Mouse (Mus musculus) adrenal gland, adult 18-20 months (tissue): Measurements from ENCODE around the gene Kcnip1. TPM values are rescaled to one million over a fixed set of nuclear protein-coding genes. Genes with fewer than 3 reads are reported as not detected.

Experiments used
- DNase-seq, 2 experiments: peaks; one replicate each; pipeline ENCODE4 v3.0.0; 2021 to 2022; ENCODE audit warnings: low spot score in 2 of 2
- total RNA-seq, 2 experiments: library from RNA; stranded (reverse); gene quantifications; 1 replicate in 1 of 2; 2 replicates in 1 of 2; pipeline ENCODE4 v1.2.3; 2021

The Kcnip1 gene
- total RNA-seq, 2 experiments from 2014 or later: 1.9 to 4.9 TPM

GRCm38 (mm10) chr11:33701236-33701957 is 291.6 kb downstream of the Kcnip1 start:
- no peak for DNase-seq

DNA sequence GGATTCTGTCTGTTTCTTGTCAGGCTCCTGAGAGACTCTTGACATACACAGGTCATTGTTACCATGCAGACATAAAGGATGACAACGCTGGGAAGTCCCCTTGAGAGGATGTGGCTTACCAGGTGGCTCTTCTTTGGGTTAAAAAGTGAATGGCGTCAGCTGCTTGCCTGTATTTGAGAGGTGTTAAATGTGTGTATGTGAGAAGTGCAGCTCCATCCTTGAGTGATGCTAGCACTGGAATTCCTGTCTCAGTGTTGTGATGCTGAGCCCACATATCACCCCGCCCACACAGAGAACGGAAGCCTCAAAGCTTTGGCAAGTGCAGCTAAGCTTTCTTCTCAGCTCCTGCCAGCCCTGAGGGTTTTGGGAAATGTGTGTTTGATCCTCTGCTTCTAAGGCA is 292.2 kb downstream of the Kcnip1 start:
- no peak for DNase-seq

DNA sequence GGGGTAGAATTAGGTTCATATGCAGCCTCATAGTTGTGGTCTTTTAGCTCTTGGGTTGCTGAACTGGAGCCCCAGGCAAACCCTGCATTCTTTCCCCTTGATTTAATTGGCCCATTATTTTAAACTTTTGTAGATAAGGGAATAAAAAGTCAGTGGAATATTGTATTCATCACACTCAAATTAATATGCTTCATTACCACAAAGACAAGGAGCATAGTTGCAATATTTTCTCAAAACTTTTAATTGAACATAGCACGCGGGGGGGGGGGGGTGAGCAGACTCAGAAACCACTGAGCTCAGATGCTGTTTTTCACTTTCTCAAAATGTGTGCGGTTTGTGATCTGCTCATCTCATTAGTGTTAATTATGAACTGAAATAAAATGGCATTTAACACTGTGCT is 302.8 kb downstream of the Kcnip1 start:
- no peak for DNase-seq

- DNase-seq: no peak
These were observed 307.0 kb downstream of the Kcnip1 start for GRCm38 (mm10) chr11:33685904-33686303.

GRCm38 (mm10) chr11:33680151-33680550 is 312.8 kb downstream of the Kcnip1 start:
- peak; percentile 24 to 40 for DNase-seq

DNA sequence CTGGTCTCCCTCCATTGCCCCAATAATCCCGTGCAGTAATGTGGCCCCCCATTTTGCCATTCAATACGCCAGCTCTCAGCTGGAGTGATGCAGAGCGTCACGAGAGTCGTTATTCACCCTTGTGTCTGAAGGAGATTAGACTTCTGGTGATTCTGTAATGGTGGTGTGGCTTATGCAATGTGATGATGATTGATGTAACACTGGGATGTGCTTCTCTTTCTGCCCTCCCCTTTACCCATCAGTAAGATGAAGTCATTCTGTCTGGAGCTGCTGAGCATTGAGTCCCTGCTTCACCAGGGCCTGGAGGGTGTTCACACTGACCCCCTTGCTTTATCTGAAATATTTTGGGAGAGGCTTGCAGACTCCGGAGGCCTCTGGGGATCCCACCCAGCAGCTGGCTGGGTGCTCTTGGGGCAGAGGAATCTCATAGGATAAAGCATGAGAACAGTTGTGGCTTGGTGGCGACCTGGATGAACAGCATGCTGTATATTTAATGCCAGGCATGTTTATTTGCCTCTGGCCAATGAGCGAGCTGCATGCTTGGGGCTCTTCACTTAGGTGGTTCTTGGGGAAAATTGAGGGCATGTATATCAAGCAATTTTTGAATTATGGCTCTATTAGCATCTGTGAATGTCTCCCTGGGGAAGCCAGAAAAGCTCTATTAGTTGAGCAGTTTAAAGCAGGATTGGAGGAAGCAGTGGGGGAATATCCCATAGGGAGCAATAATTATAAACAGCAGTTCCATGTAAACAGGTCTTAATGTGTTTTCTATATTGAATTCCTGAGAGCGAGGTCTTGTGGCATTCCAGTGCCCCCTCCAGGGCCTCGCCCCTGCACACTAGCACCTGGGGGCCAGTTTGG is 322.6 kb downstream of the Kcnip1 start:
- no peak for DNase-seq

GRCm38 (mm10) chr11:33668376-33668775 is 324.6 kb downstream of the Kcnip1 start:
- DNase-seq: no peak

DNA sequence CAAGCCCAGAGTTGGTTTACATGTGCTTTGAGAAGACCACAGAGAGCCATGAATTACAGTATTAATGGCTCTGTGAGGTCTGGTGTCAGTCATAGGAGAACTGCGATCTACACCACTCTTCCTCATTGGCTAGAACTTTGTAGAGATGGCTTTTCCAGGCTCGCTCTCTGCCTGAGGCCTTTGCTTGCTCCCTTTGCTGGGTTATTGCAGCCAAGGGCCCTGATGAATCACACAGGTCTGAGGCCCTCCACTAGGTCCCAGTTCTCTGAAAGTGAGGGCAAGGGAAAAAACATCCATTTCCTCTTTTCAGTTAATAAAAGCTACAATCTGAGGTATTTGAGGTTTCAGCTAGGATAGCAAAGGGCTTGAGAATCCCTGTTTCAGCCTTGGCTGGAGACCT is 329.4 kb downstream of the Kcnip1 start:
- no peak for DNase-seq

- no peak for DNase-seq
These were observed 332.7 kb downstream of the Kcnip1 start for GRCm38 (mm10) chr11:33660016-33660913.

- no peak for DNase-seq
These were observed 336.9 kb downstream of the Kcnip1 start for GRCm38 (mm10) chr11:33655861-33656593.

GRCm38 (mm10) chr11:33655221-33655620 is 337.7 kb downstream of the Kcnip1 start:
- DNase-seq: no peak

- DNase-seq: no peak
These were observed 338.5 kb downstream of the Kcnip1 start for GRCm38 (mm10) chr11:33654485-33654884.

DNA sequence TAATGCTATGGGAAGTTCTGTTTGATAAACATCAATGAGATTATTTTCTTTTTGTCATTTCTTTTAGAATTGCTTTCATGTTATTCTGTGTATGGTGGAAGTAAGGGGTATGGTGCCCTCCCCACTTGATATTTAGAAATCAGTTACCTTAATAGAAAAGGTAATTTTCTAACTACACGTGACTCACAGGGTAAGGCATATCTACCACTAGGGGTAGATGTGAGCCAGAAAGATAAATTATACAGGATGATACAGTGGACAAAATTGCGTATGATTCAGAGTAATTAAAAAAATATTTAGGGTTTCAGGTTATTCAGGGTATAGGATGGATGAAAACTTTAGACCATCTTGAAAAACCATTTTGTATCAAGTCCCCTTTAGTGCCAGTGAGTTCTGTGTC is 343.6 kb downstream of the Kcnip1 start:
- no peak for DNase-seq

DNA sequence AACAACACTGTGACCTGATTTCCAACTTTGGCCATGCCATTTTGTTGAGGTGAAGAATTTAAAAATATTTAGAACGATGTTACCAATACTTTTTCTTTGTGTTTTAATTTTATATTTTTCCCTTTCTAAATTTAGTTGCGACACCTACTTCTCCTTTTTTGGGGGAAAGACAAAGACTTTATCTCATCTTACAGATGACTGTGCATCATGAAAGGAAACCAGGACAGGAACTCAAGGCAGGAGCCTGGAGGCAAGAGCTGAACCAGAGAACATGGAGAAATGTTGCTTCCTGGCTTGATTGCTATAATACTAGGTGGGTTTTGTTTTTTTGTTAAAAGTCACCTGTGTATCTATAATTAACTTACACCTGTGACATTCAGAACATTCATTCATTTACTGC is 355.8 kb downstream of the Kcnip1 start:
- no peak for DNase-seq

DNA sequence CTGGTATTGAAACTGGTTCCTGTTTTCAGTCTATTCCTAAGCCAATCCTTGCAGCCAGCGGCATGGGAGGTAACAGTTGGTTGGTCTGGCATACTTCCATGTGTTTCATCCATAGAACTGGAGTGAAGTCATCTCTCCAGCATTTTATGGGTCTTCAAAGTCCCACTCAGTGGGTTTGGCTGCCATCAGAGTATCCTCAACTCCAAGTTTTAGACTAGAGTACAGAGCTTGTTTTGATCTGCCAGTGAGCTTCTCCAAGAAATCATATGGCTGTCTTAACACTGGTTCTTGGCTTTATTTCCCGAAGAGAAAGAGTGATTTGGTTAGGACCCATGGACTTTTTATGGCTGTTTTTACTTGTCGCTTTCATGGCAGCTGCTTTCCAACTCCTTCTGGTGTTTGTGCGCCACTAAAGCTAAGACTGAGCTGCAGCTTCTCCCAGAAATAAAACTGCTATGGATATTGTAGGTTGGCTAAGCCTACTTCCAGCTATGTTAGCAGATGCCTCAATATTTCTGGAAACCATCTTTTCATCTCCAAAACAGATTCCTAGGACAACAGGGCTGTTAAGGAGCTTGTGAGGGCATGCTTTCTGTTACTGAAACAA is 365.7 kb downstream of the Kcnip1 start:
- no peak for DNase-seq

GRCm38 (mm10) chr11:33614218-33614617 is 378.7 kb downstream of the Kcnip1 start:
- DNase-seq: peak; percentile 58 to 65

DNA sequence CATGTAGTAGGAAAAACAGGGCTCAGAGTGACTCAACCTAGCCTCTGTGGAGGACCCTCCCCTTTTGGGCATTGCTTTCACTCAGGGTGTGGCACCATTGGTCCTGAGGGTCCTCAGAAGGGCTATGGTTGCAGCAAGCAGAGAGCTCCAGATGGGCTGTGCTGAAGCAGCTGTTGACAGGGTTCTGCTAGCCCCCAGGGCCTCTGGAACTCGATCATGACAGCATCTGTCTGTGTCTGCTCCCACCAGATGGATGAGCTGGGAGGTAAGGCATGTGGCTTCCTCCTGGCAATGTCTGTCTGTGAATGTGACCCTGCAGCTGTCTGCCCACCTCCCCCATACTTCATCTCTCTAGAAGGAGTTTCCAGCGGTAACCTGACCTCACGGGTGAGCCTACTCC is 385.2 kb downstream of the Kcnip1 start:
- no peak for DNase-seq

DNA sequence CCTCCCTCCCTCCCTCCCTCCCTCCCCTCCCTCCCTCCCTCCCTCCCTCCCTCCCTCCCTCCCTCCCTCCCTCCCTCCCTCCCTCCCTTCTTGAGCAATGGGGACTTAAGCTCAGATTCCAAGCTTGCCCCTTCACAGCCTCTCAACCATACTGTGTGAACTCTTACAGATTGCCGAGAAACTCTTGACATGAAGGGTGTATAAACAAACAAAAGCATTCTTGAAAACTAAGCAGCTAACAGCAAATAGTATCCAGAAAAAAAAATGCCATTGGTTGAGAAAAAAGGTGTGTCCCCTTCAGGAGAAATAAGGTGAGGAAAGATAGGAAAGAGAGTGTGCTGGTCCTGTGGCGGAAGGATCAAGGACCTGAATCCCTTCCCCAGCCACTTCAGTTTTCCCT is 389.8 kb downstream of the Kcnip1 start:
- no peak for DNase-seq

- no peak for DNase-seq
These were observed 394.0 kb downstream of the Kcnip1 start, which contains the start of gene D130052B06Rik for GRCm38 (mm10) chr11:33598986-33599385. Gene D130052B06Rik, plus strand, starts transcription at chr11:33599302.

- no peak for DNase-seq
These were observed 396.3 kb downstream of the Kcnip1 start for GRCm38 (mm10) chr11:33596655-33597054.
